Mouse (Mus musculus): Measurements from ENCODE around the gene Aagab. TPM values are rescaled to one million over a fixed set of nuclear protein-coding genes. Genes with fewer than 3 reads are reported as not detected.

Gene Aagab
- 16.2 and 18.2 TPM in 2 replicates for polyA plus RNA-seq (2011; ENCODE audit: insufficient read length, low read depth, missing spikeins)

DNA sequence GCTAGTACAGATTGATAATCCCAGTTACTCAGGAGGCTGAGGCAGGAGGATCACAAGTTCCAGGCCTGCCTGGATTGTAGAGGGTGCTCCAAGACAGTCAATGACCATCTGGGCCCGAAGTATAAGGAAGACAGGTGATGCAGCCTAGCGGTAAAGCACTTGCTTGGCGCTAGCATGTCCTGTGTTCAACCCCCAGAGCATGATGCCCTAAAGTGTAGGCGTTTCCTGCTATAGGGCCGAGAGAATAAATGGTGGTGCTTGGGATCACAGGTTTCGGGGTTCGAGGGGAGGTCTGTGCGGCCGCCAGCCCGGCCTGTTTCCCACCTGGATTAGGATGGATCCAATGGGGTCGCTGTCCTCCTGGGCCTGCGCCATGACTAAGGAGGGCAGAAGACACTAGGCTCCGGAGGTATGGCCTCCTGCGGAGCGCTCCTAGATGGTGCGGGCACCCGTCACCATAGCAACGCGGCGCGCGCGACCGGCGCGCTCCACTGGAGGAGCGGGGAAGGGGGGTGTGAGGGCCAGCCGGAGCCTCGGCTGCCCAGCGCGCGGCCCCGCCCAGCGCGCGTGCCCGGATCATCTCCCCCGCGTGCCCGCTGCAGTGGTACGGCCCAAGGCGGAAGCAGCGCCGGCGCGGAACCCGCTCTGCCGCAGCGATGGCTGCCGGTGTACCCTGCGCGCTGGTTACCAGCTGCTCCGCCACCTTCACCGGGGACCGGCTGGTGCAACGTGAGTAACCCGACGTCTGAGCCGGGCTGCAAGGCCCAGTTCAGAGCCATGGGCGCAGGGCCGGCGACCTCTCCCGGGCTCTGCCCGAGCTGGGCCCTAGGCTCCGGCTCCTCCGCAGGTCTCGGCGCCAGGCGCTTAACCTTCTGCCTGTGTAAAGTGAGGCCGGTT is at the start of gene Aagab, which contains the start of gene Iqch:
Gene Aagab (plus strand): TSS at position 618 of the 897 bp plus-strand sequence.
Gene Iqch (minus strand): TSS at position 451 of the 897 bp plus-strand sequence.
- Histone ChIP-seq H3K4me3 (ENCODE audit: insufficient read depth, low read length) (peak within 1 kb of the TSS; percentile 92), H3K4me1 (ENCODE audit: control insufficient read depth, insufficient read depth, low read length) (peaks cover 8% of the 10 kb centered on the region; the same call in 1 of the 2 replicates), H3K27ac (ENCODE audit: insufficient read depth, low read length) (no peak within 1 kb of the TSS)
- peak; percentile 91 for TF ChIP-seq POLR2A (IDR thresholded peaks at IDR 0.05; ENCODE audit: low read depth, low read length)
- no peak for TF ChIP-seq CTCF (IDR thresholded peaks at IDR 0.05; ENCODE audit: borderline replicate concordance, insufficient read depth, low read length)

DNA sequence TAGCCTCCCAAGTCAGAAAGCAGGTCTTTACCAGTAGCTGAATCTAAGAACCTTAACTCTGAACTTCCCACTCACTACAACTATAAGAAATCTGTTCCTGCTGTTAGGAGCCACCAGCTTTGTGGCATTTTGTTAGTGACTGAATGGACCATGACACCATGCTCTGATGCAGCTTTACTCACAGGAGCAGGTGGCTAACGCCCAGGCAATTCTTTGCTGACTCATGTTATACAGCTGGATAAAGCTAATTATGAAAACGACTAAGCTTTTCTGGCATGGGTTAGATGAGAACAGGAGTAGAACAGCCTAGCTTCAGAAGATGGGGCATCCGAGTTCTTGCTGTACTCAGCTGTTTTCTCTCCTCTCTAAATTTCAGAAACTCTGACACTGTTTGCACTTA is 48.8 kb upstream of the Aagab start:
- TF ChIP-seq CTCF (IDR thresholded peaks at IDR 0.05; ENCODE audit: borderline replicate concordance, insufficient read depth, low read length): no peak
- TF ChIP-seq POLR2A (IDR thresholded peaks at IDR 0.05; ENCODE audit: low read depth, low read length): no peak
- Histone ChIP-seq H3K27ac (ENCODE audit: insufficient read depth, low read length) (no peak overlapping the region), H3K4me1 (ENCODE audit: control insufficient read depth, insufficient read depth, low read length) (no peaks in the 10 kb centered on the region), H3K4me3 (ENCODE audit: insufficient read depth, low read length) (no peak overlapping the region)

DNA sequence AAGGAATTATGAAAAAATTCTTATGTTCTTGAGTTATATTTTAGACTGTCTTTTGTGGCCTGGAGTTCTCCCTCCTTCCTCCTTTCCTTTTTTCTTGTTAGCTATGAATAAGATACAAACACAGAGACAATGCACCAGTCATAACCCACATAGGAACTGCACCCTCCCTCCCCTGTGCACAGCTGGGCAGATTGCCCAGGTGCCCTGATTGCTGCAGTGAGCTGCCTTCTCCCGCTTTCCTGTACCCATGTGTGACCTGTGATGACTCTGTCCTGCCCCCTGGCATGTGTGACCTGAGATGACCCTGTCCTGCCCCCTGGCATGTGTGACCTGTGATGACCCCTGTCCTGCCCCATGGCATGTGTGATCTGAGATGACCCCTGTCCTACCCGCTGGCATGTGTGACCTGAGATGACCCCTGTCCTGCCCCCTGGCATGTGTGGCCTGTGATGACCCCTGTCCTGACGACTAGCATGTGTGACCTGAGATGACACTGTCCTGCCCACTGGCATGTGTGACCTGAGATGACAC is 46.9 kb upstream of the Aagab start:
- H3K4me1 ChIP-seq (ENCODE audit: control insufficient read depth, insufficient read depth, low read length): no peaks in the 10 kb centered on the region
- no peak overlapping the region for H3K27ac ChIP-seq (ENCODE audit: insufficient read depth, low read length)
- H3K4me3 ChIP-seq (ENCODE audit: insufficient read depth, low read length): no peak overlapping the region
- TF ChIP-seq POLR2A (IDR thresholded peaks at IDR 0.05; ENCODE audit: low read depth, low read length) (no peak), CTCF (IDR thresholded peaks at IDR 0.05; ENCODE audit: borderline replicate concordance, insufficient read depth, low read length) (no peak)

GRCm38 (mm10) chr9:63556316-63556715 is 46.1 kb upstream of the Aagab start:
- TF ChIP-seq POLR2A (IDR thresholded peaks at IDR 0.05; ENCODE audit: low read depth, low read length) (no peak), CTCF (IDR thresholded peaks at IDR 0.05; ENCODE audit: borderline replicate concordance, insufficient read depth, low read length) (no peak)
- H3K4me1 ChIP-seq (ENCODE audit: control insufficient read depth, insufficient read depth, low read length): no peaks in the 10 kb centered on the region
- H3K27ac ChIP-seq (ENCODE audit: insufficient read depth, low read length): no peak overlapping the region
- H3K4me3 ChIP-seq (ENCODE audit: insufficient read depth, low read length): no peak overlapping the region

DNA sequence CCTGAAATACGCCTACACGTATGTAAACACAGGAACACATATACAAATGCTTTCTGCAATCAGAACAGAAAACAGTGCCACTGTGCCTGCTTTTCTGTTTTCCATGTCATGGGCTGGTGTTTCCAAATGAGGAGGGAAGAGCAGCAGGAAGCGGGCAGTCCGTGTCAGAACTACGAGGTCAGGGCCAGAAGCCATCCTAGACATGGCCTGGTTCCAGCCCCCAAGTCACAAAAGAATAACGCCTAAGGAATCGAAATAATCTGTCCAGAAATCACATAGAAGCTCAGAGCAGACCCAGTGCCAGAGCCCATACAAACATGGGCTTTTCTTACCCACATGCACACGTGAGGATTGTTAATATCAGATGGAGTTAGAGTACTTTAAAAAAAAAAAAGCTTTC is 45.5 kb upstream of the Aagab start:
- Histone ChIP-seq H3K4me3 (ENCODE audit: insufficient read depth, low read length) (no peak overlapping the region), H3K4me1 (ENCODE audit: control insufficient read depth, insufficient read depth, low read length) (no peaks in the 10 kb centered on the region), H3K27ac (ENCODE audit: insufficient read depth, low read length) (no peak overlapping the region)
- TF ChIP-seq CTCF (IDR thresholded peaks at IDR 0.05; ENCODE audit: borderline replicate concordance, insufficient read depth, low read length) (no peak), POLR2A (IDR thresholded peaks at IDR 0.05; ENCODE audit: low read depth, low read length) (no peak)

GRCm38 (mm10) chr9:63561931-63562330 is 40.5 kb upstream of the Aagab start:
- Histone ChIP-seq H3K27ac (ENCODE audit: insufficient read depth, low read length) (no peak overlapping the region), H3K4me1 (ENCODE audit: control insufficient read depth, insufficient read depth, low read length) (no peaks in the 10 kb centered on the region), H3K4me3 (ENCODE audit: insufficient read depth, low read length) (no peak overlapping the region)
- TF ChIP-seq POLR2A (IDR thresholded peaks at IDR 0.05; ENCODE audit: low read depth, low read length) (no peak), CTCF (IDR thresholded peaks at IDR 0.05; ENCODE audit: borderline replicate concordance, insufficient read depth, low read length) (no peak)

- no peak overlapping the region for H3K27ac ChIP-seq (ENCODE audit: insufficient read depth, low read length)
- no peaks in the 10 kb centered on the region; the same call in 1 of the 2 replicates for H3K4me1 ChIP-seq (ENCODE audit: control insufficient read depth, insufficient read depth, low read length)
- H3K4me3 ChIP-seq (ENCODE audit: insufficient read depth, low read length): no peak overlapping the region
- TF ChIP-seq POLR2A (IDR thresholded peaks at IDR 0.05; ENCODE audit: low read depth, low read length): no peak
- no peak for TF ChIP-seq CTCF (IDR thresholded peaks at IDR 0.05; ENCODE audit: borderline replicate concordance, insufficient read depth, low read length)
These were observed 39.0 kb upstream of the Aagab start for GRCm38 (mm10) chr9:63563436-63563835.

DNA sequence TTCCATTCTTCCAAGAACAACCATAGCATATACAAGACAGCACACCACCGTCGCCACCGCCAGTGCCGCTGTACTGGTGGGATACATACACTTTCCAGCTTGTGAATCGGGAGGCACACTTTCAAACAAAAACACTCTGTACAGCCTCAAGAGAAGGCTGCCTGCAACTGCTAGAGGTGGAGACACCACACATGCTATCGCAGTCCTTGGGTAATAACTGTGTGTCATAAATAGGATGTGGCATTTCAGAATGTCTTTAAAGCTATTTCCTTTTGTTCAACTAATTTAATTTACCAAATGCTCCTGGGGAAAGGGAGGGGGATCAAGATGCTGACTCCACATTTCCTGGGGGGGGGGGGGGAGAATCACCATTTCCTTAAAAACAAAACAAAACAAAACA is 34.1 kb upstream of the Aagab start:
- Histone ChIP-seq H3K4me3 (ENCODE audit: insufficient read depth, low read length) (no peak overlapping the region), H3K4me1 (ENCODE audit: control insufficient read depth, insufficient read depth, low read length) (peaks cover 6% of the 10 kb centered on the region; the same call in 1 of the 2 replicates), H3K27ac (ENCODE audit: insufficient read depth, low read length) (no peak overlapping the region)
- TF ChIP-seq POLR2A (IDR thresholded peaks at IDR 0.05; ENCODE audit: low read depth, low read length) (no peak), CTCF (IDR thresholded peaks at IDR 0.05; ENCODE audit: borderline replicate concordance, insufficient read depth, low read length) (no peak)

DNA sequence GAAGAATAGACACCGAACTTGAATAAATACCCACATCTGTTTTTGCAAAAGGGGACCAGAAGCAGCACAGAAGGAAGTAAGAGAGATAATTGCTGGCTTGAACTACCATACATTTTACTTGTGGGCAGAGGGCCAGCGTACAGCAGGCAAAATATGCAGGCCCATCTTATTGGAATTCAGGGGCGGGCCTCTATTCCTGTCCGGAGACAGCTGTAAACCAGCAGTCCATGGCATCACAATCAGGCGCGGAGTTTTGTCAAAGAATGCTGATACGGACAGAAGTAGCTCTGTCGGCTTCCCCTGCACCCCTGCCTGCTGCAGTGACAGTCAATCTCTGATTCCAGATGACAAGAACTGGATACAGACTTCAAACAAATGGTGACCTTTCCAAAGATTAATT is 33.7 kb upstream of the Aagab start:
- Histone ChIP-seq H3K27ac (ENCODE audit: insufficient read depth, low read length) (no peak overlapping the region), H3K4me3 (ENCODE audit: insufficient read depth, low read length) (no peak overlapping the region), H3K4me1 (ENCODE audit: control insufficient read depth, insufficient read depth, low read length) (peaks cover 6% of the 10 kb centered on the region; the same call in 1 of the 2 replicates)
- TF ChIP-seq POLR2A (IDR thresholded peaks at IDR 0.05; ENCODE audit: low read depth, low read length) (no peak), CTCF (IDR thresholded peaks at IDR 0.05; ENCODE audit: borderline replicate concordance, insufficient read depth, low read length) (no peak)

DNA sequence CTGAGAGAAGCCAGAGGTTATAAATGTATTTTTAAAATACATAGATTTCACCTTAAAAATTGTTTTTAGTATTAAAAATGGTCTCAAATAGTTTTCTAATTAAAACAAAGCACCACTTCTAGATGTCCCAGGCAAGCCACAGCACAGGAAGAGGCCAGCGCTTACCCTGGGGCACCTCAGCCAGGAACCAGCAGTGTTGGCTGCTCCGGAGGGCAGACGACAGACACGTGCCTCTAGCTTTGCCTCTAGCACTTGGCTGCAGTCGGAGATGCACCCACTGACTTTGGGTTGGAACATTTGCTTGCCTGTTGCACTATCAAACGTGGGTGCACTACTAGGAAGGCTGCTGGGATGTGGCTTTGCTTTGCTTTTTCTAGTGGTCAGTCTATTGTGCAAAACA is 30.6 kb upstream of the Aagab start:
- TF ChIP-seq CTCF (IDR thresholded peaks at IDR 0.05; ENCODE audit: borderline replicate concordance, insufficient read depth, low read length): no peak
- TF ChIP-seq POLR2A (IDR thresholded peaks at IDR 0.05; ENCODE audit: low read depth, low read length): no peak
- H3K4me1 ChIP-seq (ENCODE audit: control insufficient read depth, insufficient read depth, low read length): peaks cover 6% of the 10 kb centered on the region; the same call in 1 of the 2 replicates
- no peak overlapping the region for H3K27ac ChIP-seq (ENCODE audit: insufficient read depth, low read length)
- no peak overlapping the region for H3K4me3 ChIP-seq (ENCODE audit: insufficient read depth, low read length)
